Mouse (Mus musculus) MEL (cell line): ENCODE results near the gene Sbno2.

Experiments used
- CTCF ChIP-seq, 3 experiments: IDR thresholded peaks in 2 of 3; conservative IDR thresholded peaks in 1 of 3; 2 replicates each; pipeline ENCODE4 v1.5.1; 2011 to 2012; ENCODE audit warnings: low read length in 3 of 3, low read depth in 2 of 3, mild to moderate bottlenecking in 2 of 3, improper control_type of control experiment in 1 of 3, inconsistent platforms in 1 of 3, mixed read lengths in 1 of 3, moderate library complexity in 1 of 3; ENCODE audit not compliant: control insufficient read depth in 1 of 3, insufficient read depth in 1 of 3, poor library complexity in 1 of 3, severe bottlenecking in 1 of 3
- MAFK ChIP-seq: IDR thresholded peaks from 2 replicates; pipeline ENCODE4 v1.6.1; 2011; ENCODE audit warnings: low read depth, mild to moderate bottlenecking, low read length, improper control_type of control experiment, borderline replicate concordance
- MAZ ChIP-seq: IDR thresholded peaks from 2 replicates; pipeline ENCODE4 v1.6.1; 2012; ENCODE audit warnings: low read depth, mild to moderate bottlenecking, inconsistent platforms, low read length, improper control_type of control experiment
- NELFE ChIP-seq: IDR thresholded peaks from 2 replicates; pipeline ENCODE4 v1.6.1; 2011; ENCODE audit warnings: low read depth, low read length, improper control_type of control experiment
- NRF1 ChIP-seq: IDR thresholded peaks from 2 replicates; pipeline ENCODE4 v1.6.1; 2014; ENCODE audit warnings: low read depth, mild to moderate bottlenecking, inconsistent platforms, low read length, improper control_type of control experiment, moderate library complexity; ENCODE audit not compliant: poor library complexity, insufficient read depth, severe bottlenecking
- SIN3A ChIP-seq: IDR thresholded peaks from 2 replicates; pipeline ENCODE4 v1.6.1; 2012; ENCODE audit warnings: low read length, improper control_type of control experiment, inconsistent platforms

DNA sequence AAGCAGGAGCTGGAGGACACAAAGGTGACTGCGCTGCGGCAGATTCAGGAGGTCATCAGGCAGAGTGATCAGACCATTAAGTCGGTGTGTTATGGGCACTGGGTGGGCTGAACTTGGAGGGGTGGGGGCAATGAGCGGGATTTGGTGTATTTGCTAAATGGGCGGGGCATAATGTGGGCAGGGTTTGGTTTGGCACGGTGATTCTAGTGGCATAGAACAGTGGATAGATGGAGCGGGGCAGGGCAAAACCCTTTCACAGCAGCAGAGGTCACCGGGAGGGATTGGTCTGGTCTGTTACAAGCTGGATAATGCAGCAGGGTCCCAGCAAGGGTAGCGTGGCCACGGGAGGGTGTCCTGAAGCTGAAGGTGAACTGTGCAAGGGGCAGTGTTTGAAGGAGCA, 79.9 kb downstream of the Sbno2 start:
- no peak for TF ChIP-seq SIN3A
- no peak for TF ChIP-seq MAFK
- TF ChIP-seq CTCF (IDR thresholded peaks at IDR 0.05 in 2 of 3, conservative IDR thresholded peaks at IDR 0.05 in 1 of 3; ENCODE audit: control insufficient read depth in 1 of 3, insufficient read depth in 1 of 3, low read depth in 2 of 3, low read length in 3 of 3, poor library complexity in 1 of 3, severe bottlenecking in 1 of 3), result no peak
- no peak for TF ChIP-seq NELFE
- TF ChIP-seq NRF1, result no peak
- no peak for TF ChIP-seq MAZ
